Mouse (Mus musculus): Measurements from ENCODE around the gene Ndufv1.

GRCm38 (mm10) chr19:4011086-4011485 is 1.5 kb downstream of the Ndufv1 start:
- TF ChIP-seq POLR2A (IDR thresholded peaks at IDR 0.05; ENCODE audit: insufficient read depth, low read length) (no peak), CTCF (IDR thresholded peaks at IDR 0.05; ENCODE audit: low read depth, low read length) (no peak)

All from ES-Bruce4 (cell line).